Mouse (Mus musculus): ENCODE measurements around the gene Il18r1. TPM values are rescaled to one million over a fixed set of nuclear protein-coding genes. Genes with fewer than 3 reads are reported as not detected.

Il18r1 gene
- polyA plus RNA-seq (2021), result not detected

- ChIA-PET POLR2A (interaction anchor here (0.7 to 1.5 kb wide), 2 partner anchors 21 to 23 kb away, joined by 3 to 4 read pairs; no protein-coding TSS in a partner anchor), CTCF (interaction anchor here (1.3 kb wide), 1 partner anchor 85 kb away, joined by 3 read pairs; no protein-coding TSS in a partner anchor)
- H3K27me3 ChIP-seq, result peaks cover 5% of the 10 kb centered on the region
- ATAC-seq (no peak), DNase-seq (ENCODE audit: low read depth, low spot score) (no peak)
- peak; percentile 38 for TF ChIP-seq CTCF (IDR thresholded peaks at IDR 0.05)
- in situ Hi-C loops (cut with MboI; ENCODE audit: low pct_unique_long_range_greater_than_20kb), result no loop called here
Observed at GRCm38 (mm10) chr1:40465477-40466430, at the start of gene Il18r1. TSS of gene Il18r1 (plus strand) at chr1:40465552.

GRCm38 (mm10) chr1:40417034-40417433, 48.3 kb upstream of the Il18r1 start:
- TF ChIP-seq CTCF (IDR thresholded peaks at IDR 0.05), result no peak
- H3K27me3 ChIP-seq, result no peaks in the 10 kb centered on the region
- ATAC-seq (no peak), DNase-seq (ENCODE audit: low read depth, low spot score) (no peak)
- ChIA-PET POLR2A (no interaction called here), CTCF (no interaction called here)
- in situ Hi-C loops (cut with MboI; ENCODE audit: low pct_unique_long_range_greater_than_20kb), result no loop called here

- no peak for DNase-seq (ENCODE audit: low read depth, low spot score)
- no peak for TF ChIP-seq CTCF (IDR thresholded peaks at IDR 0.05)
- CTCF ChIA-PET, result no interaction called here
- in situ Hi-C loops (cut with MboI; ENCODE audit: low pct_unique_long_range_greater_than_20kb), result no loop called here
- no peak for ATAC-seq
- no peaks in the 10 kb centered on the region for H3K27me3 ChIP-seq
- POLR2A ChIA-PET, result no interaction called here
Observed at GRCm38 (mm10) chr1:40418512-40418911, 46.8 kb upstream of the Il18r1 start.

GRCm38 (mm10) chr1:40423892-40424291, 41.5 kb upstream of the Il18r1 start:
- no peak for DNase-seq (ENCODE audit: low read depth, low spot score)
- ATAC-seq, result no peak
- TF ChIP-seq CTCF (IDR thresholded peaks at IDR 0.05), result no peak
- POLR2A ChIA-PET, result no interaction called here
- CTCF ChIA-PET, result interaction anchor here (1.5 kb wide), 1 partner anchor 15 kb away, joined by 3 read pairs; no protein-coding TSS in a partner anchor
- in situ Hi-C loops (cut with MboI; ENCODE audit: low pct_unique_long_range_greater_than_20kb), result no loop called here
- no peaks in the 10 kb centered on the region for H3K27me3 ChIP-seq

- no peaks in the 10 kb centered on the region for H3K27me3 ChIP-seq
- ChIA-PET CTCF (no interaction called here), POLR2A (no interaction called here)
- ATAC-seq (no peak), DNase-seq (ENCODE audit: low read depth, low spot score) (no peak)
- in situ Hi-C loops (cut with MboI; ENCODE audit: low pct_unique_long_range_greater_than_20kb), result no loop called here
- no peak for TF ChIP-seq CTCF (IDR thresholded peaks at IDR 0.05)
Observed at GRCm38 (mm10) chr1:40427270-40427669, 38.1 kb upstream of the Il18r1 start.

- ATAC-seq (no peak), DNase-seq (ENCODE audit: low read depth, low spot score) (no peak)
- in situ Hi-C loops (cut with MboI; ENCODE audit: low pct_unique_long_range_greater_than_20kb), result no loop called here
- TF ChIP-seq CTCF (IDR thresholded peaks at IDR 0.05), result no peak
- ChIA-PET CTCF (no interaction called here), POLR2A (no interaction called here)
- no peaks in the 10 kb centered on the region for H3K27me3 ChIP-seq
Observed at GRCm38 (mm10) chr1:40427901-40428300, 37.5 kb upstream of the Il18r1 start.

GRCm38 (mm10) chr1:40428910-40429675, 36.3 kb upstream of the Il18r1 start, which contains the start of gene Il1rl1:
TSS of gene Il1rl1 (plus strand) at chr1:40429570.
- no peaks in the 10 kb centered on the region for H3K27me3 ChIP-seq
- ATAC-seq (no peak), DNase-seq (ENCODE audit: low read depth, low spot score) (no peak)
- in situ Hi-C loops (cut with MboI; ENCODE audit: low pct_unique_long_range_greater_than_20kb), result no loop called here
- CTCF ChIA-PET, result no interaction called here
- TF ChIP-seq CTCF (IDR thresholded peaks at IDR 0.05), result no peak
- POLR2A ChIA-PET, result no interaction called here

GRCm38 (mm10) chr1:40430143-40430834, 35.1 kb upstream of the Il18r1 start:
- in situ Hi-C loops (cut with MboI; ENCODE audit: low pct_unique_long_range_greater_than_20kb), result loop anchor here (5.0 kb wide), 1 partner anchor 33 kb away; no protein-coding TSS in a partner anchor
- no peaks in the 10 kb centered on the region for H3K27me3 ChIP-seq
- ChIA-PET CTCF (no interaction called here), POLR2A (no interaction called here)
- no peak for DNase-seq (ENCODE audit: low read depth, low spot score)
- TF ChIP-seq CTCF (IDR thresholded peaks at IDR 0.05), result no peak
- no peak for ATAC-seq

- no peak for ATAC-seq
- POLR2A ChIA-PET, result no interaction called here
Observed at GRCm38 (mm10) chr1:40432169-40432568, 33.2 kb upstream of the Il18r1 start.

GRCm38 (mm10) chr1:40435936-40436335, 29.4 kb upstream of the Il18r1 start:
- in situ Hi-C loops (cut with MboI; ENCODE audit: low pct_unique_long_range_greater_than_20kb), result no loop called here
- H3K27me3 ChIP-seq, result no peaks in the 10 kb centered on the region
- ChIA-PET POLR2A (interaction anchor here (0.7 kb wide), 3 partner anchors 14 to 517 kb away, joined by 3 to 7 read pairs (median 4); no protein-coding TSS in a partner anchor), CTCF (interaction anchor here (0.6 kb wide), 1 partner anchor 969 kb away, joined by 3 read pairs; no protein-coding TSS in a partner anchor)
- TF ChIP-seq CTCF (IDR thresholded peaks at IDR 0.05), result no peak
- peak; percentile 46 for DNase-seq (ENCODE audit: low read depth, low spot score)
- ATAC-seq, result peak; percentile 66

More at GRCm38 (mm10) chr1:40432169-40432568, 33.2 kb upstream of the Il18r1 start:
- no peaks in the 10 kb centered on the region for H3K27me3 ChIP-seq
- DNase-seq (ENCODE audit: low read depth, low spot score), result no peak
- in situ Hi-C loops (cut with MboI; ENCODE audit: low pct_unique_long_range_greater_than_20kb), result loop anchor here (5.0 kb wide), 1 partner anchor 35 kb away; no protein-coding TSS in a partner anchor
- CTCF ChIA-PET, result no interaction called here
- no peak for TF ChIP-seq CTCF (IDR thresholded peaks at IDR 0.05)

All from Patski (cell line).